Mouse (Mus musculus) heart, embryonic 11.5 days (tissue): ENCODE measurements around the gene Abhd6. TPM values are rescaled to one million over a fixed set of nuclear protein-coding genes. Genes with fewer than 3 reads are reported as not detected.

Source experiments
- ATAC-seq: fragments of 200-750 bp; cut with Nextera tagmentation; replicated peaks from 2 replicates; pipeline ENCODE4 v1.8.0; 2017; ENCODE audit warnings: moderate library complexity; ENCODE audit not compliant: insufficient number of reproducible peaks, low FRiP score, low TSS enrichment
- H3K27ac ChIP-seq: fragments of 300-500 bp; sonication (generic); 2 replicates; pipeline ENCODE4 v1.5.1; 2014; ENCODE audit warnings: mild to moderate bottlenecking, low read depth, low read length
- H3K27me3 ChIP-seq: fragments of 300-500 bp; sonication (generic); 2 replicates; pipeline ENCODE4 v1.6.1; 2014; ENCODE audit warnings: mild to moderate bottlenecking, low read length, mixed read lengths; ENCODE audit not compliant: control insufficient read depth, insufficient read depth
- H3K36me3 ChIP-seq: fragments of 300-500 bp; sonication (generic); 2 replicates; pipeline ENCODE4 v1.6.1; 2014; ENCODE audit warnings: mild to moderate bottlenecking, low read length, moderate library complexity, mixed read lengths; ENCODE audit not compliant: control insufficient read depth, insufficient read depth
- H3K4me1 ChIP-seq: fragments of 300-500 bp; sonication (generic); 2 replicates; pipeline ENCODE4 v1.6.1; 2014; ENCODE audit warnings: low read length; ENCODE audit not compliant: control insufficient read depth, insufficient read depth
- H3K4me2 ChIP-seq: fragments of 300-500 bp; sonication (generic); 2 replicates; pipeline ENCODE4 v1.6.1; 2014; ENCODE audit warnings: mild to moderate bottlenecking, moderate library complexity
- H3K4me3 ChIP-seq: fragments of 300-500 bp; sonication (generic); 2 replicates; pipeline ENCODE4 v1.5.1; 2014; ENCODE audit warnings: low read depth, low read length
- H3K9ac ChIP-seq: fragments of 300-500 bp; sonication (generic); 2 replicates; pipeline ENCODE4 v1.6.1; 2014; ENCODE audit warnings: mild to moderate bottlenecking, low read depth, low read length, moderate library complexity
- H3K9me3 ChIP-seq: fragments of 300-500 bp; sonication (generic); replicated peaks from 2 replicates; pipeline ENCODE4 v1.6.1; 2016; ENCODE audit warnings: low read length; ENCODE audit not compliant: control insufficient read depth
- WGBS: fragments of 180-500 bp; shearing (Covaris S2); extraction: QIAGEN DNeasy Blood & Tissue Kit; methylation state at CpG from one replicate; pipeline ENCODE4 v1.1.7; 2014; ENCODE audit not compliant: insufficient replicate concordance; 5-methylcytosine and 5-hydroxymethylcytosine counted together
- polyA plus RNA-seq: library from polyadenylated mRNA; unstranded; fragments of >200 nt; fragmentation: Nextera tagmentation; extraction: Ambion mirVana; gene quantifications from 2 replicates; pipeline ENCODE4 v1.2.1, GENCODE M21; 2014

The Abhd6 gene
- polyA plus RNA-seq = 9.4 and 10.2 TPM in 2 replicates

GRCm38 (mm10) chr14:8002432-8003092 is at the start of gene Abhd6:
Abhd6 (plus strand) TSS chr14:8002902.
- Histone ChIP-seq H3K27ac (no peak within 1 kb of the TSS), H3K9ac (peak within 1 kb of the TSS; percentile 73), H3K4me3 (peak within 1 kb of the TSS; percentile 63), H3K4me1 (no peaks in the 10 kb centered on the region), H3K9me3 (no peaks in the 10 kb centered on the region), H3K27me3 (peaks cover 28% of the 10 kb centered on the region), H3K36me3 (no peaks in the 10 kb centered on the region), H3K4me2 (peak within 1 kb of the TSS; percentile 89)
- WGBS = 2% methylated on average over 38 of the region's 38 CpGs
- ATAC-seq = peak; percentile 81

GRCm38 (mm10) chr14:7954071-7954471 is 48.6 kb upstream of the Abhd6 start:
- H3K4me1 ChIP-seq = peaks cover 23% of the 10 kb centered on the region
- H3K36me3 ChIP-seq = 0 out of 2 replicates have a peak, but pooled peaks cover 3% of the 10 kb centered on the region
- no peaks in the 10 kb centered on the region for H3K27me3 ChIP-seq
- no peaks in the 10 kb centered on the region for H3K9me3 ChIP-seq
- no peak overlapping the region for H3K27ac ChIP-seq
- no peak overlapping the region for H3K4me2 ChIP-seq
- no peak overlapping the region for H3K4me3 ChIP-seq
- WGBS = 37% methylated on average over 6 of the region's 6 CpGs
- no peak overlapping the region for H3K9ac ChIP-seq
- ATAC-seq = no peak

- 70% methylated on average over 10 of the region's 10 CpGs for WGBS
- H3K4me1 ChIP-seq = peaks cover 25% of the 10 kb centered on the region
- no peaks in the 10 kb centered on the region for H3K36me3 ChIP-seq
- H3K27me3 ChIP-seq = no peaks in the 10 kb centered on the region
- H3K27ac ChIP-seq = no peak overlapping the region
- no peak overlapping the region for H3K4me2 ChIP-seq
- ATAC-seq = no peak
- H3K4me3 ChIP-seq = no peak overlapping the region
- H3K9me3 ChIP-seq = no peaks in the 10 kb centered on the region
- H3K9ac ChIP-seq = no peak overlapping the region
These were observed 46.3 kb upstream of the Abhd6 start for GRCm38 (mm10) chr14:7956427-7956826.

DNA sequence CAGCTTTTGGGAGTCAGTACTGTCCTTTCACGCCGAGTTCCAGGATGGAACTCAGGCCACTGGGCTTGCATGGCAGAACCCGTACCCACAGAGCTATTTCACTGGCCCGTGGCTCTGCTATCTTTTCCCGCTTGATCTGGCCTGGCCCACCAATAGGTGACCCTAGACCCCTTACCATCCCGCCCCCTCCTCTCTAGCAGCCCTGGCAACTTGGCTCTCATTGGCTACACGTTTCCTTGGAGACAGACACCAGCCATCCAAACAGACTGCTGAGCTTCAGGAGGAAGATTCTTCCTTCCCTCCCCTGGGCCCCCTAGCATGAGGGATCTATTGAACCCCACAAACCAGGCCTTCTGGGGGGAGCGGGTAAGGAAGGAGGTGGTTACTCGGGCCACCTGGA is 45.7 kb upstream of the Abhd6 start, which contains the start of gene Gm45521:
TSS of gene Gm45521 (plus strand) at position 240 of the 400 bp plus-strand sequence.
- ATAC-seq = no peak
- Histone ChIP-seq H3K4me2 (no peak within 1 kb of the TSS), H3K9me3 (no peaks in the 10 kb centered on the region), H3K36me3 (no peaks in the 10 kb centered on the region), H3K4me3 (no peak within 1 kb of the TSS), H3K27ac (no peak within 1 kb of the TSS), H3K4me1 (peaks cover 24% of the 10 kb centered on the region), H3K27me3 (no peaks in the 10 kb centered on the region), H3K9ac (peak within 1 kb of the TSS; percentile 16; the same call in 1 of the 2 replicates)
- WGBS = 42% methylated on average over 9 of the region's 9 CpGs

DNA sequence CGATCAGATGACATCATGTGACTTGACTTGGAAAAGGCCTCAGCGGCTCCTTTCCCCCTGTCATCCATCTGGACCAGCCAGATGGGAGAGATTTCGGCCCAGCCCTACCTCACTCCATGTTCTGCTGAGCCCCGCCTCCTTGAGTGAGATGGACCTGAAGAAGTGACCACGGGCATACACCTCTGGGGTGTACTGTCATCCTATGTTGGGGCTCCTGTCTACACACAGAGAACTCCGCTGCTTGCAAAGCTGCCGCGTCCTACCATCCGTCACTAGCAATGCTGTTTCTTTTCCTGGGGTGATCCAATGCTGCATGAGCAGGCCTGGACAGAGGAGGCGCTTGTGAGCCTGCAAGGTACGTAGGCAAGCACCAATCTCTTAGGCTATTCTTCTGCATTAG is 42.1 kb upstream of the Abhd6 start:
- no peak for ATAC-seq
- no peak overlapping the region for H3K9ac ChIP-seq
- no peaks in the 10 kb centered on the region for H3K27me3 ChIP-seq
- peaks cover 9% of the 10 kb centered on the region for H3K4me1 ChIP-seq
- no peak overlapping the region for H3K4me2 ChIP-seq
- H3K36me3 ChIP-seq = no peaks in the 10 kb centered on the region
- H3K4me3 ChIP-seq = no peak overlapping the region
- 49% methylated on average over 11 of the region's 11 CpGs for whole genome bisulfite sequencing
- H3K9me3 ChIP-seq = no peaks in the 10 kb centered on the region
- no peak overlapping the region for H3K27ac ChIP-seq

DNA sequence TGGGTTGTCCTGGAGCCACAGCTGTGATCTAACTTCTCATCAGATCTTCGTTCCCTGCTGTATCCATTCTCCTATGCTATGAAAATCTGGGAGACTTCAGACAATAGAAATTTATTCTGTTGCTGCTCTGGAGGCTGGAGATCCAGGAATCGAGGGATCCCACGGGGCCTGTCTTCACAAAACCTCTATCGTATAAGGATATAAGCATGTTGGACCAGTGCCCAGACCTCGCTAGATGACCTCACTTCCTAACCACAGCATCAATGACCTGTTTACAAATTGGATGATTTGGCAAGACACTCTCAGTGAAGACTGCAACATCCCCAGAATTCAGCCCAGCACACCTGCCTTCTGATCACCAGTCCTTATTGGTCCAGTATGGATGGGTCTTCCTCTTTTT is 41.0 kb upstream of the Abhd6 start:
- 58% methylated on average over 5 of the region's 5 CpGs for WGBS
- no peak for ATAC-seq

GRCm38 (mm10) chr14:7962626-7963025 is 40.1 kb upstream of the Abhd6 start:
- Histone ChIP-seq H3K36me3 (no peaks in the 10 kb centered on the region), H3K4me2 (no peak overlapping the region), H3K9me3 (no peaks in the 10 kb centered on the region), H3K9ac (no peak overlapping the region), H3K4me1 (peaks cover 3% of the 10 kb centered on the region), H3K27me3 (no peaks in the 10 kb centered on the region), H3K27ac (no peak overlapping the region), H3K4me3 (no peak overlapping the region)
- ATAC-seq = no peak
- WGBS = 83% methylated on average over 2 of the region's 2 CpGs

More for the DNA sequence above, 41.0 kb upstream of the Abhd6 start:
- Histone ChIP-seq H3K4me1 (peaks cover 9% of the 10 kb centered on the region), H3K27ac (no peak overlapping the region), H3K36me3 (no peaks in the 10 kb centered on the region), H3K27me3 (no peaks in the 10 kb centered on the region), H3K9ac (0 out of 2 replicates have a peak overlapping the region, but pooled peaks have one; percentile 28), H3K4me3 (no peak overlapping the region), H3K4me2 (no peak overlapping the region), H3K9me3 (no peaks in the 10 kb centered on the region)

GRCm38 (mm10) chr14:7963160-7963559 is 39.5 kb upstream of the Abhd6 start:
- no peak for ATAC-seq
- WGBS = 53% methylated on average over 7 of the region's 7 CpGs

More at GRCm38 (mm10) chr14:7963160-7963559, 39.5 kb upstream of the Abhd6 start:
- Histone ChIP-seq H3K4me1 (peaks cover 3% of the 10 kb centered on the region), H3K4me2 (no peak overlapping the region), H3K36me3 (no peaks in the 10 kb centered on the region), H3K9me3 (no peaks in the 10 kb centered on the region), H3K27ac (no peak overlapping the region), H3K9ac (no peak overlapping the region), H3K4me3 (no peak overlapping the region), H3K27me3 (no peaks in the 10 kb centered on the region)
